9 mouse cellular contexts compared by ENCODE assay signal in the genomic region with DNA sequence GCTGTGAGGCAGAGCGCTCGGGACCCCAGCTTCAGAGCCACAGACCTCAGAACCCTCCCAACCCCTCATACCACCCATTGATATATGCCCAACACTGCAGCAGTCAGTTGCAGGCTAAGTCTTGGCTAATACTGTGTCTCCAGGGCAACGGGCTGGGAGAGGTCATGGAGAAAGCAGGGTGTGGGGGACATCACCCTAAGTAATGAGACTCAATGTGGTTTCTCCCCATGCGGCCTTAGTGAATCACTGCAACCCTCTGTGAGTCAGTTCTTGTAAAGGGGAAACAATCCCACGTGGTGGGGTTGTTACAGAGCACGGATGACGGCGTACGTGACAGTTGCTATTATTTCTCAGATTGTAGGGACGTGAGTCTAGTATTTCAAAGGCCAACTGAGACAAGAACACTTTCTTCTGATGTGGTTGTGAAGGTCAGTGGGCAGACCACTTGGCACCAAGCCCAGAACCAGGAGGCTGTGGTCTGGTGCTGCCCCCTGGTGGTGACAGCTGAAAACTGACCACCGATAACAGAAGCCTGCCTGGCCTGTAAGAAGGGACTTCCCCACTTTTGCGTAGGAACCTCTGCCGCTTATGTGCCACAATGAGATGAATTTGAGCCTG. TPM values are rescaled to one million over a fixed set of nuclear protein-coding genes. Genes with fewer than 3 reads are reported as not detected.
DNase-seq lines count a peak whose midpoint lies in the region; ATAC-seq and TF ChIP-seq lines count a peak whose summit lies in the region.
"Had no signal": no experiment of that assay in that cellular context is flagged by ENCODE, and none has a peak within 500 bp of the region (broad histone marks: within the 10 kb centered on the region; RNA-seq: fewer than 3 reads in every experiment).

No protein-coding gene starts in this region.

- 0 out of 2 replicates have a peak overlapping the region, but pooled peaks have one; percentile 5 for H3K27ac ChIP-seq in forebrain, embryonic 12.5 days
- no peak overlapping the region for H3K27ac ChIP-seq in lung, postnatal 0 days (ENCODE audit: low read length)
- H3K27ac ChIP-seq: limb, embryonic 15.5 days had no signal

- peak; percentile 95 for TF ChIP-seq CTCF in lung, postnatal 0 days (IDR thresholded peaks at IDR 0.05)

- intact Hi-C loops in heart, postnatal 25 days (cut with DNase I), result loop anchor here (2.0 kb wide), 1 partner anchor 33 kb away; no protein-coding TSS in a partner anchor

- H3K9ac ChIP-seq in forebrain, embryonic 12.5 days, result no peak overlapping the region
- no peak overlapping the region for H3K9ac ChIP-seq in lung, postnatal 0 days (replicated peaks; ENCODE audit: low read depth)
- H3K9ac ChIP-seq: limb, embryonic 15.5 days had no signal

- no peaks in the 10 kb centered on the region for H3K9me3 ChIP-seq in forebrain, embryonic 12.5 days
- no peaks in the 10 kb centered on the region for H3K9me3 ChIP-seq in lung, postnatal 0 days (ENCODE audit: low read length)
- H3K9me3 ChIP-seq: limb, embryonic 15.5 days had no signal

- peak; percentile 14; the same call in 1 of the 2 replicates for TF ChIP-seq EP300 in lung, postnatal 0 days (IDR thresholded peaks at IDR 0.05)

- DNase-seq in ES-CJ7 (ENCODE audit: low read depth, low spot score), result peak; percentile 68
- DNase-seq in c-Kit-positive CD71-positive TER-119-negative erythroid progenitor cells, embryonic 14.5 days (ENCODE audit: low read depth), result peak; percentile 54
- DNase-seq in heart, postnatal 25 days (ENCODE audit: low spot score), result peak; percentile 59
- peak; percentile 68 to 85 for DNase-seq in layer of hippocampus, adult 18-20 months (ENCODE audit: low spot score in 2 of 2)
- DNase-seq in lung, postnatal 0 days (ENCODE audit: low spot score), result peak; percentile 81
- DNase-seq in ovary, postnatal 10 days (ENCODE audit: low spot score), result peak; percentile 69
- peak; percentile 34 to 68 for DNase-seq in thymus, postnatal 10 days (ENCODE audit: low spot score in 2 of 2)

- peaks cover 8% of the 10 kb centered on the region for H3K4me1 ChIP-seq in forebrain, embryonic 12.5 days
- H3K4me1 ChIP-seq in lung, postnatal 0 days (ENCODE audit: insufficient read depth, low read depth, low read length), result no peaks in the 10 kb centered on the region

- no peaks in the 10 kb centered on the region for H3K36me3 ChIP-seq in forebrain, embryonic 12.5 days (replicated peaks)
- H3K36me3 ChIP-seq in lung, postnatal 0 days (ENCODE audit: insufficient read depth, low read length), result no peaks in the 10 kb centered on the region

- no peaks in the 10 kb centered on the region; the same call in 1 of the 2 replicates for H3K27me3 ChIP-seq in forebrain, embryonic 12.5 days
- no peaks in the 10 kb centered on the region for H3K27me3 ChIP-seq in lung, postnatal 0 days (replicated peaks; ENCODE audit: insufficient read depth, low read length)
- H3K27me3 ChIP-seq: limb, embryonic 15.5 days had no signal

- H3K4me2 ChIP-seq in forebrain, embryonic 12.5 days, result no peak overlapping the region
- H3K4me2 ChIP-seq in lung, postnatal 0 days (replicated peaks; ENCODE audit: low read depth, low read length), result no peak overlapping the region
- H3K4me2 ChIP-seq: limb, embryonic 15.5 days had no signal

- peak; percentile 68 for ATAC-seq in forebrain, embryonic 12.5 days (ENCODE audit: low FRiP score)
- ATAC-seq in lung, postnatal 0 days, result peak; percentile 81

- WGBS in forebrain, embryonic 12.5 days, result 45% methylated on average over 13 of the region's 13 CpGs
- WGBS in lung, postnatal 0 days, result 32% methylated on average over 13 of the region's 13 CpGs

- H3K4me3 ChIP-seq in forebrain, embryonic 12.5 days (replicated peaks), result no peak overlapping the region
- no peak overlapping the region for H3K4me3 ChIP-seq in lung, postnatal 0 days (ENCODE audit: low read depth, low read length)
- H3K4me3 ChIP-seq: limb, embryonic 15.5 days had no signal

RNA-seq across cellular contexts. Expression of a gene that starts 10.3 kb away (rescaled TPM):
- polyA plus RNA-seq in forebrain, embryonic 12.5 days (2016; fragmentation: Nextera tagmentation; extraction: Ambion mirVana), result 15.3 and 17.2 TPM in 2 replicates
- total RNA-seq in heart, postnatal 25 days (2021), result 100 to 1,000 TPM; 152 to 154 TPM
- 10 to 100 TPM; 11.8 to 13.0 TPM for total RNA-seq in layer of hippocampus, adult 18-20 months (2021)
- 90.4 and 112 TPM in 2 replicates for polyA plus RNA-seq in lung, postnatal 0 days (2015; fragmentation: Nextera tagmentation; extraction: Ambion mirVana)

RNA-seq across cellular contexts. Expression of a gene that starts 18.2 kb away (rescaled TPM):
- polyA plus RNA-seq in forebrain, embryonic 12.5 days (2016; fragmentation: Nextera tagmentation; extraction: Ambion mirVana), result 14.3 and 16.9 TPM in 2 replicates
- total RNA-seq in heart, postnatal 25 days (2021), result 100 to 1,000 TPM; 101 to 109 TPM
- 10 to 100 TPM; 19.5 to 19.9 TPM for total RNA-seq in layer of hippocampus, adult 18-20 months (2021)
- polyA plus RNA-seq in lung, postnatal 0 days (2015; fragmentation: Nextera tagmentation; extraction: Ambion mirVana), result 66.3 and 72.0 TPM in 2 replicates

RNA-seq across cellular contexts. Expression of a gene that starts 43.0 kb away (rescaled TPM):
- polyA plus RNA-seq in forebrain, embryonic 12.5 days (2016; fragmentation: Nextera tagmentation; extraction: Ambion mirVana), result 0.69 and 0.84 TPM in 2 replicates
- under 1 TPM; 0.70 to 0.87 TPM for total RNA-seq in heart, postnatal 25 days (2021)
- total RNA-seq in layer of hippocampus, adult 18-20 months (2021), result 1 to 10 TPM; 1.9 to 2.2 TPM
- polyA plus RNA-seq in lung, postnatal 0 days (2015; fragmentation: Nextera tagmentation; extraction: Ambion mirVana), result 2.5 TPM in 2 replicates

RNA-seq across cellular contexts. Expression of a gene that starts 57.7 kb away (rescaled TPM):
- 11.4 and 13.7 TPM in 2 replicates for polyA plus RNA-seq in forebrain, embryonic 12.5 days (2016; fragmentation: Nextera tagmentation; extraction: Ambion mirVana)
- total RNA-seq in heart, postnatal 25 days (2021), result 10 to 100 TPM; 71.4 to 78.2 TPM
- 100 to 1,000 TPM; 100 to 103 TPM for total RNA-seq in layer of hippocampus, adult 18-20 months (2021)
- 0.36 and 0.39 TPM in 2 replicates for polyA plus RNA-seq in lung, postnatal 0 days (2015; fragmentation: Nextera tagmentation; extraction: Ambion mirVana)

Comparison
In these comparisons a context has a peak if more than half of its experiments do, and no peak if none do; other contexts are left out.
1. RNA of a gene that starts 10.3 kb away (total RNA-seq): 152 to 154 TPM in heart, postnatal 25 days; 11.8 to 13.0 TPM in layer of hippocampus, adult 18-20 months; every median in the first group is over 10 times any median in the second.
2. RNA of a gene that starts 18.2 kb away (total RNA-seq): 101 to 109 TPM in heart, postnatal 25 days; 19.5 to 19.9 TPM in layer of hippocampus, adult 18-20 months; every median in the first group is over 4 times any median in the second.
3. Peak in every context shown above with its lines, with median percentiles within 50 percentile points of each other: DNase-seq.